Mouse (Mus musculus) ES-Bruce4 (cell line): Measurements from ENCODE around the gene Ptprd.

Experiments
- CTCF ChIP-seq: IDR thresholded peaks from one replicate; pipeline ENCODE4 v1.8.1; 2011; ENCODE audit warnings: low read depth, low read length
- EP300 ChIP-seq: IDR thresholded peaks from 2 replicates; pipeline ENCODE4 v1.6.1; 2011; ENCODE audit warnings: low read depth, low read length; ENCODE audit not compliant: insufficient read depth
- POLR2A ChIP-seq: IDR thresholded peaks from one replicate; pipeline ENCODE4 v1.8.1; 2011; ENCODE audit warnings: low read length; ENCODE audit not compliant: insufficient read depth

DNA sequence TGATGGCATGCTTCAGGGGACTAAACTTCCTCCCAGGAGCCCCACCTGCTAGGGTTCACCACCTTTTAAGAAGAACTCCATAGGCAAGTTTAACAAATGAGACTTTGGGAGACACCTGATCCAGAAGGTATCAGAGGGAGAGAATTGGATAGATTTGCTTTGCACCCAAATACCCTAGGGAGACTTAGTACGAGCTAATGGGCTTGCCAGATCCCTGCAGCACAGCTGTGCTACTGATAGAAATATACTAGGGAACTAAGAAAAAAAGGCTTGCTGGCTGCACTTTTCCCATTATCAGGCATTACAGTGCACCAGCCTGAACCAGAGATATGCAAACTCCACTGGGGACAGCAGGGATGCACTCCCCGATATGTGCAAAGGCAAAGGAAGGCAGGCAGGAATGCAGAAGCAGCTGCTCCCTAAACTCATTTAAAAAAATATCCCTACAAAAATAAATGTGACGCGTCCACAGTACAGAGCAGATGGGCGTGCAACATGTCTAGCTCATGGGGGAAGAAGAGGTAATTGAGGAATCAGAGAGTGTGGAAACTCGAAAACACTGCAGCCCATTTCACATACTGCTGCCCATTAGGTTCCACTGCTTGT lies 1831.3 kb downstream of the Ptprd start:
- no peak for TF ChIP-seq POLR2A
- no peak for TF ChIP-seq CTCF
- TF ChIP-seq EP300 = no peak
